Mouse (Mus musculus): ENCODE results near the gene Nfyb. TPM values are rescaled to one million over a fixed set of nuclear protein-coding genes. Genes with fewer than 3 reads are reported as not detected.

Gene Nfyb
- polyA plus RNA-seq, 1 experiment from 2014 or later, result 104 TPM

GRCm38 (mm10) chr10:82761037-82761811 is 2.7 kb downstream of the Nfyb start:
- no peaks in the 10 kb centered on the region for H3K9me3 ChIP-seq (replicated peaks; ENCODE audit: control insufficient read depth, low read length)
- H3K9ac ChIP-seq (replicated peaks; ENCODE audit: low read length), result no peak overlapping the region; the same call in none of the 2 replicates
- H3K4me1 ChIP-seq (ENCODE audit: control insufficient read depth, insufficient read depth, low read length), result peaks cover 4% of the 10 kb centered on the region; the same call in 1 of the 2 replicates
- H3K4me2 ChIP-seq (ENCODE audit: low read depth, low read length), result no peak overlapping the region; the same call in 1 of the 2 replicates
- DNase-seq (ENCODE audit: low spot score) (no peak), ATAC-seq (replicated peaks; ENCODE audit: insufficient number of reproducible peaks, low FRiP score, low TSS enrichment, low read depth) (no peak)
- H3K27ac ChIP-seq (replicated peaks; ENCODE audit: low read depth, low read length), result no peak overlapping the region
- H3K36me3 ChIP-seq (replicated peaks; ENCODE audit: control insufficient read depth, insufficient read depth, low read depth, low read length), result peaks cover 7% of the 10 kb centered on the region
- H3K27me3 ChIP-seq (ENCODE audit: control insufficient read depth, insufficient read depth, low read length), result no peaks in the 10 kb centered on the region
- H3K4me3 ChIP-seq (ENCODE audit: low read depth, low read length), result no peak overlapping the region
- WGBS, result 85% methylated on average over 9 of the region's 9 CpGs

- no peak overlapping the region for H3K9ac ChIP-seq (replicated peaks; ENCODE audit: low read length)
- WGBS, result 87% methylated on average over 5 of the region's 5 CpGs
- H3K36me3 ChIP-seq (replicated peaks; ENCODE audit: control insufficient read depth, insufficient read depth, low read depth, low read length), result peaks cover 14% of the 10 kb centered on the region
- DNase-seq (ENCODE audit: low spot score), result no peak
- H3K27me3 ChIP-seq (ENCODE audit: control insufficient read depth, insufficient read depth, low read length), result no peaks in the 10 kb centered on the region
- no peak overlapping the region for H3K27ac ChIP-seq (replicated peaks; ENCODE audit: low read depth, low read length)
- H3K9me3 ChIP-seq (replicated peaks; ENCODE audit: control insufficient read depth, low read length), result no peaks in the 10 kb centered on the region
- no peak overlapping the region for H3K4me3 ChIP-seq (ENCODE audit: low read depth, low read length)
- no peak for ATAC-seq (replicated peaks; ENCODE audit: insufficient number of reproducible peaks, low FRiP score, low TSS enrichment, low read depth)
- no peak overlapping the region for H3K4me2 ChIP-seq (ENCODE audit: low read depth, low read length)
- peaks cover 4% of the 10 kb centered on the region; the same call in 1 of the 2 replicates for H3K4me1 ChIP-seq (ENCODE audit: control insufficient read depth, insufficient read depth, low read length)
Measured at GRCm38 (mm10) chr10:82759706-82760105, 4.2 kb downstream of the Nfyb start.

- Histone ChIP-seq H3K27me3 (ENCODE audit: control insufficient read depth, insufficient read depth, low read length) (no peaks in the 10 kb centered on the region), H3K9ac (replicated peaks; ENCODE audit: low read length) (no peak overlapping the region), H3K36me3 (replicated peaks; ENCODE audit: control insufficient read depth, insufficient read depth, low read depth, low read length) (peaks cover 18% of the 10 kb centered on the region), H3K4me2 (ENCODE audit: low read depth, low read length) (no peak overlapping the region), H3K4me3 (ENCODE audit: low read depth, low read length) (no peak overlapping the region), H3K27ac (replicated peaks; ENCODE audit: low read depth, low read length) (no peak overlapping the region), H3K9me3 (replicated peaks; ENCODE audit: control insufficient read depth, low read length) (no peaks in the 10 kb centered on the region), H3K4me1 (ENCODE audit: control insufficient read depth, insufficient read depth, low read length) (peaks cover 4% of the 10 kb centered on the region; the same call in 1 of the 2 replicates)
- WGBS, result 95% methylated on average over 3 of the region's 3 CpGs
- no peak for ATAC-seq (replicated peaks; ENCODE audit: insufficient number of reproducible peaks, low FRiP score, low TSS enrichment, low read depth)
- no peak for DNase-seq (ENCODE audit: low spot score)
Measured at GRCm38 (mm10) chr10:82758878-82759277, 5.1 kb downstream of the Nfyb start.

- DNase-seq (ENCODE audit: low spot score) (no peak), ATAC-seq (replicated peaks; ENCODE audit: insufficient number of reproducible peaks, low FRiP score, low TSS enrichment, low read depth) (no peak)
- H3K9ac ChIP-seq (replicated peaks; ENCODE audit: low read length), result no peak overlapping the region
- 90% methylated on average over 6 of the region's 6 CpGs for WGBS
- no peak overlapping the region for H3K4me3 ChIP-seq (ENCODE audit: low read depth, low read length)
- H3K27me3 ChIP-seq (ENCODE audit: control insufficient read depth, insufficient read depth, low read length), result no peaks in the 10 kb centered on the region
- H3K4me1 ChIP-seq (ENCODE audit: control insufficient read depth, insufficient read depth, low read length), result peaks cover 4% of the 10 kb centered on the region; the same call in 1 of the 2 replicates
- no peak overlapping the region for H3K4me2 ChIP-seq (ENCODE audit: low read depth, low read length)
- peaks cover 21% of the 10 kb centered on the region for H3K36me3 ChIP-seq (replicated peaks; ENCODE audit: control insufficient read depth, insufficient read depth, low read depth, low read length)
- no peaks in the 10 kb centered on the region for H3K9me3 ChIP-seq (replicated peaks; ENCODE audit: control insufficient read depth, low read length)
- H3K27ac ChIP-seq (replicated peaks; ENCODE audit: low read depth, low read length), result no peak overlapping the region
Measured at GRCm38 (mm10) chr10:82758368-82758767, 5.6 kb downstream of the Nfyb start.

- H3K4me1 ChIP-seq (ENCODE audit: control insufficient read depth, insufficient read depth, low read length), result peaks cover 4% of the 10 kb centered on the region; the same call in 1 of the 2 replicates
- H3K36me3 ChIP-seq (replicated peaks; ENCODE audit: control insufficient read depth, insufficient read depth, low read depth, low read length), result peaks cover 21% of the 10 kb centered on the region
- H3K4me3 ChIP-seq (ENCODE audit: low read depth, low read length), result no peak overlapping the region
- ATAC-seq (replicated peaks; ENCODE audit: insufficient number of reproducible peaks, low FRiP score, low TSS enrichment, low read depth), result no peak
- H3K27me3 ChIP-seq (ENCODE audit: control insufficient read depth, insufficient read depth, low read length), result no peaks in the 10 kb centered on the region
- H3K9ac ChIP-seq (replicated peaks; ENCODE audit: low read length), result no peak overlapping the region
- H3K27ac ChIP-seq (replicated peaks; ENCODE audit: low read depth, low read length), result no peak overlapping the region
- no peak for DNase-seq (ENCODE audit: low spot score)
- H3K4me2 ChIP-seq (ENCODE audit: low read depth, low read length), result no peak overlapping the region
- H3K9me3 ChIP-seq (replicated peaks; ENCODE audit: control insufficient read depth, low read length), result no peaks in the 10 kb centered on the region
- WGBS, result 87% methylated on average over 9 of the region's 9 CpGs
Measured at GRCm38 (mm10) chr10:82757341-82757740, 6.6 kb downstream of the Nfyb start.

GRCm38 (mm10) chr10:82756466-82756865 is 7.5 kb downstream of the Nfyb start:
- Histone ChIP-seq H3K36me3 (replicated peaks; ENCODE audit: control insufficient read depth, insufficient read depth, low read depth, low read length) (peaks cover 25% of the 10 kb centered on the region), H3K9ac (replicated peaks; ENCODE audit: low read length) (no peak overlapping the region), H3K4me2 (ENCODE audit: low read depth, low read length) (no peak overlapping the region), H3K4me3 (ENCODE audit: low read depth, low read length) (no peak overlapping the region), H3K27me3 (ENCODE audit: control insufficient read depth, insufficient read depth, low read length) (no peaks in the 10 kb centered on the region), H3K4me1 (ENCODE audit: control insufficient read depth, insufficient read depth, low read length) (peaks cover 3% of the 10 kb centered on the region; the same call in 1 of the 2 replicates), H3K27ac (replicated peaks; ENCODE audit: low read depth, low read length) (no peak overlapping the region), H3K9me3 (replicated peaks; ENCODE audit: control insufficient read depth, low read length) (no peaks in the 10 kb centered on the region)
- ATAC-seq (replicated peaks; ENCODE audit: insufficient number of reproducible peaks, low FRiP score, low TSS enrichment, low read depth), result no peak
- 91% methylated on average over 9 of the region's 9 CpGs for WGBS
- no peak for DNase-seq (ENCODE audit: low spot score)

GRCm38 (mm10) chr10:82755213-82755890 is 8.6 kb downstream of the Nfyb start:
- Histone ChIP-seq H3K9me3 (replicated peaks; ENCODE audit: control insufficient read depth, low read length) (no peaks in the 10 kb centered on the region), H3K36me3 (replicated peaks; ENCODE audit: control insufficient read depth, insufficient read depth, low read depth, low read length) (peaks cover 25% of the 10 kb centered on the region), H3K4me2 (ENCODE audit: low read depth, low read length) (no peak overlapping the region), H3K27me3 (ENCODE audit: control insufficient read depth, insufficient read depth, low read length) (no peaks in the 10 kb centered on the region), H3K9ac (replicated peaks; ENCODE audit: low read length) (no peak overlapping the region), H3K4me3 (ENCODE audit: low read depth, low read length) (no peak overlapping the region), H3K27ac (replicated peaks; ENCODE audit: low read depth, low read length) (no peak overlapping the region), H3K4me1 (ENCODE audit: control insufficient read depth, insufficient read depth, low read length) (no peaks in the 10 kb centered on the region)
- ATAC-seq (replicated peaks; ENCODE audit: insufficient number of reproducible peaks, low FRiP score, low TSS enrichment, low read depth) (no peak), DNase-seq (ENCODE audit: low spot score) (no peak)
- 96% methylated on average over 11 of the region's 11 CpGs for WGBS

GRCm38 (mm10) chr10:82754642-82755041 is 9.3 kb downstream of the Nfyb start:
- Histone ChIP-seq H3K4me1 (ENCODE audit: control insufficient read depth, insufficient read depth, low read length) (no peaks in the 10 kb centered on the region), H3K4me3 (ENCODE audit: low read depth, low read length) (no peak overlapping the region), H3K9ac (replicated peaks; ENCODE audit: low read length) (no peak overlapping the region), H3K36me3 (replicated peaks; ENCODE audit: control insufficient read depth, insufficient read depth, low read depth, low read length) (peaks cover 25% of the 10 kb centered on the region), H3K4me2 (ENCODE audit: low read depth, low read length) (no peak overlapping the region), H3K9me3 (replicated peaks; ENCODE audit: control insufficient read depth, low read length) (no peaks in the 10 kb centered on the region), H3K27me3 (ENCODE audit: control insufficient read depth, insufficient read depth, low read length) (no peaks in the 10 kb centered on the region), H3K27ac (replicated peaks; ENCODE audit: low read depth, low read length) (no peak overlapping the region)
- no peak for ATAC-seq (replicated peaks; ENCODE audit: insufficient number of reproducible peaks, low FRiP score, low TSS enrichment, low read depth)
- DNase-seq (ENCODE audit: low spot score), result no peak
- WGBS, result 95% methylated on average over 1 of the region's 1 CpGs

Data from embryonic facial prominence, embryonic 11.5 days (tissue).